Mouse (Mus musculus): ENCODE results near the gene Kiss1r. TPM values are rescaled to one million over a fixed set of nuclear protein-coding genes. Genes with fewer than 3 reads are reported as not detected.
A peak's percentile ranks its signal among the peaks of the same experiment; 100 is the strongest.

Gene Kiss1r
- polyA plus RNA-seq, 1 experiment from 2014 or later, result 1.6 TPM

- peaks cover 17% of the 10 kb centered on the region; the same call in 1 of the 2 replicates for H3K4me1 ChIP-seq (ENCODE audit: insufficient read depth, low read depth, low read length)
- H3K9me3 ChIP-seq (ENCODE audit: low read length), result no peaks in the 10 kb centered on the region
- no peak overlapping the region for H3K4me3 ChIP-seq (ENCODE audit: low read depth, low read length)
- ATAC-seq (no peak), DNase-seq (ENCODE audit: low spot score) (no peak)
- peak overlapping the region; percentile 54 for H3K27ac ChIP-seq (ENCODE audit: low read length)
- H3K4me2 ChIP-seq (replicated peaks; ENCODE audit: low read depth, low read length), result no peak overlapping the region
- H3K36me3 ChIP-seq (ENCODE audit: insufficient read depth, low read length), result 0 out of 2 replicates have a peak, but pooled peaks cover 10% of the 10 kb centered on the region
- WGBS, result 63% methylated on average over 9 of the region's 11 CpGs
- peaks cover 6% of the 10 kb centered on the region; the same call in 1 of the 2 replicates for H3K27me3 ChIP-seq (replicated peaks; ENCODE audit: insufficient read depth, low read length)
- peak overlapping the region; percentile 12; the same call in 1 of the 2 replicates for H3K9ac ChIP-seq (replicated peaks; ENCODE audit: low read depth)
- TF ChIP-seq EP300 (IDR thresholded peaks at IDR 0.05) (no peak), CTCF (IDR thresholded peaks at IDR 0.05) (no peak)
Measured at GRCm38 (mm10) chr10:79914131-79914947, 2.4 kb upstream of the Kiss1r start.

- H3K9me3 ChIP-seq (ENCODE audit: low read length), result no peaks in the 10 kb centered on the region
- no peak overlapping the region for H3K4me3 ChIP-seq (ENCODE audit: low read depth, low read length)
- peaks cover 14% of the 10 kb centered on the region; the same call in 1 of the 2 replicates for H3K4me1 ChIP-seq (ENCODE audit: insufficient read depth, low read depth, low read length)
- ATAC-seq (peak; percentile 52), DNase-seq (ENCODE audit: low spot score) (peak; percentile 82)
- H3K27ac ChIP-seq (ENCODE audit: low read length), result peak overlapping the region; percentile 54
- TF ChIP-seq EP300 (IDR thresholded peaks at IDR 0.05), result no peak
- no peak for TF ChIP-seq CTCF (IDR thresholded peaks at IDR 0.05)
- 0 out of 2 replicates have a peak, but pooled peaks cover 10% of the 10 kb centered on the region for H3K36me3 ChIP-seq (ENCODE audit: insufficient read depth, low read length)
- peaks cover 8% of the 10 kb centered on the region; the same call in 1 of the 2 replicates for H3K27me3 ChIP-seq (replicated peaks; ENCODE audit: insufficient read depth, low read length)
- H3K9ac ChIP-seq (replicated peaks; ENCODE audit: low read depth), result no peak overlapping the region
- 46% methylated on average over 7 of the region's 7 CpGs for WGBS
- H3K4me2 ChIP-seq (replicated peaks; ENCODE audit: low read depth, low read length), result no peak overlapping the region
Measured at GRCm38 (mm10) chr10:79914948-79915596, 1.7 kb upstream of the Kiss1r start.

GRCm38 (mm10) chr10:79916081-79916480 is 690 bp upstream of the Kiss1r start:
- TF ChIP-seq EP300 (IDR thresholded peaks at IDR 0.05) (no peak), CTCF (IDR thresholded peaks at IDR 0.05) (no peak)
- ATAC-seq (no peak), DNase-seq (ENCODE audit: low spot score) (no peak)
- H3K4me1 ChIP-seq (ENCODE audit: insufficient read depth, low read depth, low read length), result peaks cover 14% of the 10 kb centered on the region; the same call in 1 of the 2 replicates
- H3K9ac ChIP-seq (replicated peaks; ENCODE audit: low read depth), result peak overlapping the region; percentile 92
- peaks cover 18% of the 10 kb centered on the region for H3K27me3 ChIP-seq (replicated peaks; ENCODE audit: insufficient read depth, low read length)
- H3K36me3 ChIP-seq (ENCODE audit: insufficient read depth, low read length), result 0 out of 2 replicates have a peak, but pooled peaks cover 10% of the 10 kb centered on the region
- 6% methylated on average over 8 of the region's 8 CpGs for WGBS
- peak overlapping the region; percentile 82 for H3K27ac ChIP-seq (ENCODE audit: low read length)
- H3K4me3 ChIP-seq (ENCODE audit: low read depth, low read length), result peak overlapping the region; percentile 76
- H3K9me3 ChIP-seq (ENCODE audit: low read length), result no peaks in the 10 kb centered on the region
- H3K4me2 ChIP-seq (replicated peaks; ENCODE audit: low read depth, low read length), result peak overlapping the region; percentile 88

- H3K36me3 ChIP-seq (ENCODE audit: insufficient read depth, low read length), result no peaks in the 10 kb centered on the region
- H3K4me3 ChIP-seq (ENCODE audit: low read depth, low read length), result no peak overlapping the region
- WGBS, result 67% methylated on average over 5 of the region's 5 CpGs
- H3K9me3 ChIP-seq (ENCODE audit: low read length), result no peaks in the 10 kb centered on the region
- peaks cover 34% of the 10 kb centered on the region for H3K27me3 ChIP-seq (replicated peaks; ENCODE audit: insufficient read depth, low read length)
- ATAC-seq (no peak), DNase-seq (ENCODE audit: low spot score) (no peak)
- H3K27ac ChIP-seq (ENCODE audit: low read length), result no peak overlapping the region
- H3K4me2 ChIP-seq (replicated peaks; ENCODE audit: low read depth, low read length), result peak overlapping the region; percentile 88
- peaks cover 21% of the 10 kb centered on the region; the same call in 1 of the 2 replicates for H3K4me1 ChIP-seq (ENCODE audit: insufficient read depth, low read depth, low read length)
- no peak overlapping the region for H3K9ac ChIP-seq (replicated peaks; ENCODE audit: low read depth)
- TF ChIP-seq CTCF (IDR thresholded peaks at IDR 0.05) (no peak), EP300 (IDR thresholded peaks at IDR 0.05) (no peak)
Measured at GRCm38 (mm10) chr10:79917532-79918100, 845 bp downstream of the Kiss1r start.

- peak; percentile 51 for DNase-seq (ENCODE audit: low spot score)
- Histone ChIP-seq H3K9me3 (ENCODE audit: low read length) (no peaks in the 10 kb centered on the region), H3K27me3 (replicated peaks; ENCODE audit: insufficient read depth, low read length) (peaks cover 35% of the 10 kb centered on the region), H3K4me1 (ENCODE audit: insufficient read depth, low read depth, low read length) (peaks cover 21% of the 10 kb centered on the region; the same call in 1 of the 2 replicates), H3K9ac (replicated peaks; ENCODE audit: low read depth) (0 out of 2 replicates have a peak overlapping the region, but pooled peaks have one; percentile 3), H3K4me2 (replicated peaks; ENCODE audit: low read depth, low read length) (peak overlapping the region; percentile 50), H3K27ac (ENCODE audit: low read length) (no peak overlapping the region), H3K4me3 (ENCODE audit: low read depth, low read length) (peak overlapping the region; percentile 23; the same call in 1 of the 2 replicates), H3K36me3 (ENCODE audit: insufficient read depth, low read length) (no peaks in the 10 kb centered on the region)
- WGBS, result 11% methylated on average over 34 of the region's 35 CpGs
- no peak for ATAC-seq
- TF ChIP-seq EP300 (IDR thresholded peaks at IDR 0.05) (no peak), CTCF (IDR thresholded peaks at IDR 0.05) (no peak)
Measured at GRCm38 (mm10) chr10:79918231-79919078, 1.7 kb downstream of the Kiss1r start.
